Mouse (Mus musculus): ENCODE measurements at regions not wholly inside any gene's neighbourhood (a gene's known extent, or its start where the extent isn't known, plus 50 kb on each side); places are given as distances from the start of the nearest gene placed in this dataset.

GRCm38 (mm10) chr10:66896698-66897622, 199.0 kb upstream of the Jmjd1c start:
- H3K4me1 ChIP-seq, result peaks cover 33% of the 10 kb centered on the region
- peaks cover 4% of the 10 kb centered on the region; the same call in 1 of the 2 replicates for H3K9me3 ChIP-seq
- TF ChIP-seq FLI1 (IDR thresholded peaks at IDR 0.05; ENCODE audit: low read length) (no peak), GATA1 (IDR thresholded peaks at IDR 0.05; ENCODE audit: borderline replicate concordance, low read length) (no peak)
- peaks cover 24% of the 10 kb centered on the region for H3K27me3 ChIP-seq (replicated peaks)
- no peak overlapping the region for H3K4me3 ChIP-seq (replicated peaks)
- no peaks in the 10 kb centered on the region for H3K36me3 ChIP-seq (replicated peaks; ENCODE audit: low read length)

GRCm38 (mm10) chr10:66899724-66900123, 196.2 kb upstream of the Jmjd1c start:
- peaks cover 45% of the 10 kb centered on the region for H3K4me1 ChIP-seq
- H3K4me3 ChIP-seq (replicated peaks), result no peak overlapping the region
- H3K36me3 ChIP-seq (replicated peaks; ENCODE audit: low read length), result no peaks in the 10 kb centered on the region
- H3K9me3 ChIP-seq, result no peaks in the 10 kb centered on the region
- TF ChIP-seq GATA1 (IDR thresholded peaks at IDR 0.05; ENCODE audit: borderline replicate concordance, low read length) (no peak), FLI1 (IDR thresholded peaks at IDR 0.05; ENCODE audit: low read length) (no peak)
- H3K27me3 ChIP-seq (replicated peaks), result peaks cover 14% of the 10 kb centered on the region

- H3K9me3 ChIP-seq, result no peaks in the 10 kb centered on the region
- peaks cover 11% of the 10 kb centered on the region for H3K27me3 ChIP-seq (replicated peaks)
- H3K36me3 ChIP-seq (replicated peaks; ENCODE audit: low read length), result no peaks in the 10 kb centered on the region
- no peak overlapping the region for H3K4me3 ChIP-seq (replicated peaks)
- H3K4me1 ChIP-seq, result peaks cover 46% of the 10 kb centered on the region
- TF ChIP-seq GATA1 (IDR thresholded peaks at IDR 0.05; ENCODE audit: borderline replicate concordance, low read length) (no peak), FLI1 (IDR thresholded peaks at IDR 0.05; ENCODE audit: low read length) (no peak)
Measured at GRCm38 (mm10) chr10:66900781-66901180, 195.1 kb upstream of the Jmjd1c start.

GRCm38 (mm10) chr10:66901873-66902272, 194.1 kb upstream of the Jmjd1c start:
- H3K36me3 ChIP-seq (replicated peaks; ENCODE audit: low read length), result no peaks in the 10 kb centered on the region
- H3K4me3 ChIP-seq (replicated peaks), result no peak overlapping the region
- peaks cover 52% of the 10 kb centered on the region for H3K4me1 ChIP-seq

GRCm38 (mm10) chr10:66904552-66905367, 191.2 kb upstream of the Jmjd1c start:
- no peak for TF ChIP-seq GATA1 (IDR thresholded peaks at IDR 0.05; ENCODE audit: borderline replicate concordance, low read length)
- no peak for TF ChIP-seq FLI1 (IDR thresholded peaks at IDR 0.05; ENCODE audit: low read length)
- peaks cover 4% of the 10 kb centered on the region for H3K27me3 ChIP-seq (replicated peaks)
- H3K4me3 ChIP-seq (replicated peaks), result no peak overlapping the region
- H3K4me1 ChIP-seq, result peaks cover 57% of the 10 kb centered on the region
- H3K9me3 ChIP-seq, result no peaks in the 10 kb centered on the region
- no peaks in the 10 kb centered on the region for H3K36me3 ChIP-seq (replicated peaks; ENCODE audit: low read length)

More at GRCm38 (mm10) chr10:66901873-66902272, 194.1 kb upstream of the Jmjd1c start:
- no peaks in the 10 kb centered on the region for H3K9me3 ChIP-seq
- TF ChIP-seq GATA1 (IDR thresholded peaks at IDR 0.05; ENCODE audit: borderline replicate concordance, low read length), result no peak
- TF ChIP-seq FLI1 (IDR thresholded peaks at IDR 0.05; ENCODE audit: low read length), result no peak
- H3K27me3 ChIP-seq (replicated peaks), result peaks cover 11% of the 10 kb centered on the region

GRCm38 (mm10) chr10:66907842-66908241, 188.1 kb upstream of the Jmjd1c start:
- no peaks in the 10 kb centered on the region for H3K27me3 ChIP-seq (replicated peaks)
- H3K4me1 ChIP-seq, result peaks cover 55% of the 10 kb centered on the region
- TF ChIP-seq GATA1 (IDR thresholded peaks at IDR 0.05; ENCODE audit: borderline replicate concordance, low read length) (no peak), FLI1 (IDR thresholded peaks at IDR 0.05; ENCODE audit: low read length) (no peak)
- H3K4me3 ChIP-seq (replicated peaks), result peak overlapping the region; percentile 50
- H3K9me3 ChIP-seq, result no peaks in the 10 kb centered on the region
- no peaks in the 10 kb centered on the region for H3K36me3 ChIP-seq (replicated peaks; ENCODE audit: low read length)

- Histone ChIP-seq H3K9me3 (no peaks in the 10 kb centered on the region), H3K36me3 (replicated peaks; ENCODE audit: low read length) (no peaks in the 10 kb centered on the region), H3K4me1 (peaks cover 63% of the 10 kb centered on the region), H3K4me3 (replicated peaks) (no peak overlapping the region), H3K27me3 (replicated peaks) (peaks cover 2% of the 10 kb centered on the region)
- TF ChIP-seq GATA1 (IDR thresholded peaks at IDR 0.05; ENCODE audit: borderline replicate concordance, low read length), result no peak
- TF ChIP-seq FLI1 (IDR thresholded peaks at IDR 0.05; ENCODE audit: low read length), result no peak
Measured at GRCm38 (mm10) chr10:66909204-66909889, 186.6 kb upstream of the Jmjd1c start.

- H3K9me3 ChIP-seq, result no peaks in the 10 kb centered on the region
- H3K4me3 ChIP-seq (replicated peaks), result no peak overlapping the region
- TF ChIP-seq GATA1 (IDR thresholded peaks at IDR 0.05; ENCODE audit: borderline replicate concordance, low read length) (no peak), FLI1 (IDR thresholded peaks at IDR 0.05; ENCODE audit: low read length) (no peak)
- H3K36me3 ChIP-seq (replicated peaks; ENCODE audit: low read length), result no peaks in the 10 kb centered on the region
- H3K27me3 ChIP-seq (replicated peaks), result peaks cover 2% of the 10 kb centered on the region
- peaks cover 59% of the 10 kb centered on the region for H3K4me1 ChIP-seq
Measured at GRCm38 (mm10) chr10:66909905-66910681, 185.8 kb upstream of the Jmjd1c start.
